Comparison of ENCODE assay signal across 8 mouse cellular contexts in the genomic region with DNA sequence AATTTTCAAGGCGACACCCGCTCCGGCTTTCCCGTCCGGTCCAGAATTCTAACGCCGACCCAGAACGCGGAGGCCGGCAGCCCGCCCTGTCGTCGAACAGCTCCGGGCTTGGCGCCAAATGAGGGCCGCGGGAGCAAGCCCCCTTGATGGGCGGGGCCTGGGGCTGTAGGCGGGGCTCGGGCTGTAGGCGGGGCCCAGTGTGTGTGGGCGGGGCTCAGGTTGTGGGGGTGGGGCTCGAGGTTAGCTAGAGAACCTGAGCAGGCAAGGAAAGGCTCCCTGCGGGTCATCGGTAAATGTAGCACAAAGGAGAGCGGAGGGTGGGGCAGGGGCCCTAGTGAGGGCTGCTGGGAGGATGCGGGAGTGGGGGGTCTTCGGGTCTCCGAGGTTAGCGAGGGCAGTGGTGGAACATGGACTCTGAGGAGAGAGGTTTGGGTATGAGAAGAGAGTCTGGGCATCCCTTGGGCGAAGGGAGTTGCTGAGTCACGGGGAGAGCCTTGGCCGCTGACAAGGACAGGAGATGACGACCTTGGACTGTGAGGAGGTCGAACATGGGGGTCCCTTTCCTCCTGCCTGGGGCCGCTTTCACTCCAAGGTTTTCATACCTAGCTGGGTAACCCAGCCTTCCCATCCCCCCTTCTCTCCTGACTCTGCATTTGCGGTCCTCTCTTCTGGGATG. TPM values are rescaled to one million over a fixed set of nuclear protein-coding genes. Genes with fewer than 3 reads are reported as not detected.
DNase-seq lines count a peak whose midpoint lies in the region; ATAC-seq and TF ChIP-seq lines count a peak whose summit lies in the region.

A gene (minus strand): TSS at position 120 of the 676 bp plus-strand sequence.

- H3K9me3 ChIP-seq in E14TG2a.4 (ENCODE audit: low read length) = peaks cover 4% of the 10 kb centered on the region; the same call in 1 of the 2 replicates
- no peaks in the 10 kb centered on the region for H3K9me3 ChIP-seq in forebrain, embryonic 15.5 days
- H3K9me3 ChIP-seq in hindbrain, embryonic 15.5 days = no peaks in the 10 kb centered on the region
- no peaks in the 10 kb centered on the region for H3K9me3 ChIP-seq in liver, embryonic 15.5 days (replicated peaks)

- peaks cover 32% of the 10 kb centered on the region for H3K36me3 ChIP-seq in E14TG2a.4 (ENCODE audit: insufficient read depth, low read length)
- peaks cover 4% of the 10 kb centered on the region; the same call in 1 of the 2 replicates for H3K36me3 ChIP-seq in forebrain, embryonic 15.5 days
- H3K36me3 ChIP-seq in hindbrain, embryonic 15.5 days = 0 out of 2 replicates have a peak, but pooled peaks cover 3% of the 10 kb centered on the region
- no peaks in the 10 kb centered on the region for H3K36me3 ChIP-seq in liver, embryonic 15.5 days (replicated peaks)

- H3K4me2 ChIP-seq in forebrain, embryonic 15.5 days (replicated peaks) = peak within 1 kb of the TSS; percentile 36
- H3K4me2 ChIP-seq in hindbrain, embryonic 15.5 days = peak within 1 kb of the TSS; percentile 51
- peak within 1 kb of the TSS; percentile 50 for H3K4me2 ChIP-seq in liver, embryonic 15.5 days

- no peak within 1 kb of the TSS for H3K27ac ChIP-seq in forebrain, embryonic 15.5 days (replicated peaks)
- H3K27ac ChIP-seq in hindbrain, embryonic 15.5 days (replicated peaks) = no peak within 1 kb of the TSS
- H3K27ac ChIP-seq in liver, embryonic 15.5 days (replicated peaks) = no peak within 1 kb of the TSS

- DNase-seq in adrenal gland, adult 18-20 months (ENCODE audit: low spot score in 2 of 2) = peak; percentile 37 to 54
- DNase-seq in neural tube, embryonic 10.5 days (ENCODE audit: extremely low spot score, low spot score) = peak; percentile 52
- DNase-seq in thymus, postnatal 4 days = peak; percentile 84
- no peak for DNase-seq in MN1 (ENCODE audit: low spot score)

- H3K27me3 ChIP-seq in E14TG2a.4 (ENCODE audit: insufficient read depth, low read length) = no peaks in the 10 kb centered on the region
- H3K27me3 ChIP-seq in forebrain, embryonic 15.5 days = no peaks in the 10 kb centered on the region
- 0 out of 2 replicates have a peak, but pooled peaks cover 2% of the 10 kb centered on the region for H3K27me3 ChIP-seq in hindbrain, embryonic 15.5 days
- H3K27me3 ChIP-seq in liver, embryonic 15.5 days = peaks cover 40% of the 10 kb centered on the region

- peaks cover 37% of the 10 kb centered on the region for H3K4me1 ChIP-seq in E14TG2a.4 (replicated peaks; ENCODE audit: low read depth, low read length)
- H3K4me1 ChIP-seq in forebrain, embryonic 15.5 days = peaks cover 7% of the 10 kb centered on the region
- H3K4me1 ChIP-seq in hindbrain, embryonic 15.5 days (replicated peaks) = peaks cover 8% of the 10 kb centered on the region
- H3K4me1 ChIP-seq in liver, embryonic 15.5 days (replicated peaks) = peaks cover 11% of the 10 kb centered on the region

- no peak within 1 kb of the TSS for H3K9ac ChIP-seq in forebrain, embryonic 15.5 days (replicated peaks)
- no peak within 1 kb of the TSS; the same call in 1 of the 2 replicates for H3K9ac ChIP-seq in hindbrain, embryonic 15.5 days
- H3K9ac ChIP-seq in liver, embryonic 15.5 days = no peak within 1 kb of the TSS

- WGBS in forebrain, embryonic 15.5 days = 10% methylated on average over 37 of the region's 37 CpGs
- WGBS in hindbrain, embryonic 15.5 days = 11% methylated on average over 37 of the region's 37 CpGs
- 13% methylated on average over 37 of the region's 37 CpGs for WGBS in liver, embryonic 15.5 days (ENCODE audit: insufficient replicate concordance)

- no peak for TF ChIP-seq CTCF in E14TG2a.4 (conservative IDR thresholded peaks at IDR 0.05; ENCODE audit: low read length)

- H3K4me3 ChIP-seq in E14TG2a.4 (replicated peaks; ENCODE audit: low read length) = peak within 1 kb of the TSS; percentile 78
- H3K4me3 ChIP-seq in forebrain, embryonic 15.5 days = peak within 1 kb of the TSS; percentile 22
- H3K4me3 ChIP-seq in hindbrain, embryonic 15.5 days = peak within 1 kb of the TSS; percentile 36
- peak within 1 kb of the TSS; percentile 31 for H3K4me3 ChIP-seq in liver, embryonic 15.5 days (replicated peaks)

- ATAC-seq in forebrain, embryonic 15.5 days (replicated peaks) = no peak
- ATAC-seq in hindbrain, embryonic 15.5 days (ENCODE audit: low FRiP score, low read depth) = no peak
- no peak for ATAC-seq in liver, embryonic 15.5 days (ENCODE audit: insufficient read depth)

RNA-seq across cellular contexts. Expression of the gene that starts here (rescaled TPM):
- total RNA-seq in adrenal gland, adult 18-20 months (2021) = under 1 TPM; 0.50 to 0.93 TPM
- 0.59 and 0.67 TPM in 2 replicates for polyA plus RNA-seq in forebrain, embryonic 15.5 days (2015; fragmentation: Nextera tagmentation; extraction: Ambion mirVana)
- 0.49 and 1.0 TPM in 2 replicates for polyA plus RNA-seq in hindbrain, embryonic 15.5 days (2015; fragmentation: Nextera tagmentation; extraction: Ambion mirVana)
- 0.18 and 0.24 TPM in 2 replicates for polyA plus RNA-seq in liver, embryonic 15.5 days (2015; fragmentation: Nextera tagmentation; extraction: Ambion mirVana)

Comparison
In these comparisons a context has a peak if more than half of its experiments do, and no peak if none do; other contexts are left out.
1. Peak in DNase-seq in adrenal gland, adult 18-20 months; RNA of the gene not detected or under 1 TPM.
2. H3K4me3 ChIP-seq: peak in every context shown above with its lines; median percentile 78 in E14TG2a.4; 36 in hindbrain, embryonic 15.5 days; 31 in liver, embryonic 15.5 days; 22 in forebrain, embryonic 15.5 days.